Mouse (Mus musculus) small intestine, adult 2 months (tissue): ENCODE data around the gene Zfp36l2.

Experiments used
- CTCF ChIP-seq: fragments of 200-500 bp; IDR thresholded peaks from 2 replicates; pipeline ENCODE4 v1.5.1; 2012; ENCODE audit warnings: low read depth, mild to moderate bottlenecking, control low read depth, inconsistent platforms, low read length, moderate library complexity, mixed read lengths; ENCODE audit not compliant: insufficient replicate concordance, insufficient read length; ENCODE audit errors: extremely low read depth
- POLR2A ChIP-seq: fragments of 200-500 bp; IDR thresholded peaks from 2 replicates; pipeline ENCODE4 v1.6.1; 2012; ENCODE audit warnings: low read depth, mild to moderate bottlenecking, control low read depth, inconsistent platforms, low read length, moderate library complexity

GRCm38 (mm10) chr17:84191946-84192345 lies 4.2 kb upstream of the Zfp36l2 start:
- TF ChIP-seq CTCF (no peak), POLR2A (no peak)
